Mouse (Mus musculus): ENCODE measurements around the gene Fkbp3.

Fkbp3 gene

GRCm38 (mm10) chr12:65035839-65036189 is 38.0 kb downstream of the Fkbp3 start:
- no peak for DNase-seq (ENCODE audit: low spot score in 2 of 2)

- DNase-seq (ENCODE audit: low spot score in 2 of 2) = no peak
Measured at GRCm38 (mm10) chr12:65022842-65023241, 51.0 kb downstream of the Fkbp3 start.

Measured in frontal cortex, postnatal 10 days (tissue).